Mouse (Mus musculus) T-cell, adult 2 months (primary cell): ENCODE data around the gene Itgb3bp.

ENCODE experiments used
- DNase-seq: peaks from one replicate; pipeline ENCODE4 v3.0.0; 2022; ENCODE audit warnings: low spot score

The Itgb3bp gene

GRCm38 (mm10) chr4:99929613-99930517 lies at the start of gene Itgb3bp:
Itgb3bp (minus strand) TSS chr4:99929813.
- peak; percentile 58 for DNase-seq

- DNase-seq: no peak
These were observed 49.7 kb upstream of the Itgb3bp start for GRCm38 (mm10) chr4:99979326-99979725.

- DNase-seq: no peak
These were observed 44.8 kb upstream of the Itgb3bp start for GRCm38 (mm10) chr4:99974375-99974774.

GRCm38 (mm10) chr4:99973931-99974330 lies 44.3 kb upstream of the Itgb3bp start:
- DNase-seq: no peak

GRCm38 (mm10) chr4:99972886-99973285 lies 43.3 kb upstream of the Itgb3bp start:
- DNase-seq: no peak

- no peak for DNase-seq
These were observed 40.5 kb upstream of the Itgb3bp start for GRCm38 (mm10) chr4:99970097-99970496.

- DNase-seq: no peak
These were observed 39.7 kb upstream of the Itgb3bp start for GRCm38 (mm10) chr4:99969328-99969727.

- DNase-seq: no peak
These were observed 36.9 kb upstream of the Itgb3bp start for GRCm38 (mm10) chr4:99966555-99966954.

- no peak for DNase-seq
These were observed 29.7 kb upstream of the Itgb3bp start for GRCm38 (mm10) chr4:99959308-99959707.

GRCm38 (mm10) chr4:99958084-99958815 lies 28.6 kb upstream of the Itgb3bp start:
- no peak for DNase-seq

- no peak for DNase-seq
These were observed 27.6 kb upstream of the Itgb3bp start for GRCm38 (mm10) chr4:99957186-99957585.

- no peak for DNase-seq
These were observed 25.8 kb upstream of the Itgb3bp start for GRCm38 (mm10) chr4:99955396-99955795.

- DNase-seq: no peak
These were observed 24.3 kb upstream of the Itgb3bp start for GRCm38 (mm10) chr4:99953904-99954303.

GRCm38 (mm10) chr4:99947896-99948295 lies 18.3 kb upstream of the Itgb3bp start:
- no peak for DNase-seq

GRCm38 (mm10) chr4:99947192-99947591 lies 17.6 kb upstream of the Itgb3bp start:
- no peak for DNase-seq

GRCm38 (mm10) chr4:99946516-99946915 lies 16.9 kb upstream of the Itgb3bp start:
- DNase-seq: no peak

- no peak for DNase-seq
These were observed 15.4 kb upstream of the Itgb3bp start for GRCm38 (mm10) chr4:99945011-99945410.

GRCm38 (mm10) chr4:99944606-99945005 lies 15.0 kb upstream of the Itgb3bp start:
- no peak for DNase-seq

- DNase-seq: no peak
These were observed 12.2 kb upstream of the Itgb3bp start for GRCm38 (mm10) chr4:99941655-99942414.

GRCm38 (mm10) chr4:99939711-99940505 lies 10.3 kb upstream of the Itgb3bp start:
- no peak for DNase-seq

GRCm38 (mm10) chr4:99936278-99936677 lies 6.7 kb upstream of the Itgb3bp start:
- DNase-seq: no peak

- DNase-seq: no peak
These were observed 5.2 kb upstream of the Itgb3bp start for GRCm38 (mm10) chr4:99934859-99935258.
